13 mouse cellular contexts compared by ENCODE assay signal in the genomic region with DNA sequence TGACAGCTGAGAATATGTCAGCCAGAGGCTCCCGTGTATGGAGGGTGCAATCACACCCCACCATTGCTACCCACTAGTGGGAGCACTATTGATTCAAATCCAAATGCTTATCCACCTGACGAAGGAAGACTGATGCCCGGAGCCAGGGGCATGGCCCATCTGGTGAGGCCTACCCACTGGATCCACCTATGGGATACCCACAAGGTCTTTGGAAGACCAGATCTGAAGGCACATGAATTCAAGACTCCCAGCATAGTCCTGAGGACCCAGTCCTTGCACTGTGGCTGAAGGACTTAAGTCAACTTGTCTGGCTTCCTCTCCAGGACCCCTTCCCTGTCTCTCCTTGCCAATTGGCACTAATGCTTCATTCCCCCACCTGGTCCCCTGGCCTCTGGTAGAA.
"Had no signal": no experiment of that assay in that cellular context is flagged by ENCODE, and none has a peak within 500 bp of the region (broad histone marks: within the 10 kb centered on the region; RNA-seq: fewer than 3 reads in every experiment).

No protein-coding gene starts in this region.

- ATAC-seq: midbrain, embryonic 16.5 days had no signal

- DNase-seq: lung, embryonic 14.5 days; lung, postnatal 10 days; lung, postnatal 4 days; midbrain, embryonic 14.5 days; retina, postnatal 1 day; right cerebral cortex, adult 18-20 months; right cerebral cortex, postnatal 25 days; right cerebral cortex, postnatal 4 days; spleen, adult 18-20 months; thymus, adult 18-20 months; thymus, postnatal 14 days; thymus, postnatal 36 days had no signal
